Mouse (Mus musculus) liver, adult 2 months (tissue): ENCODE measurements around the gene Rras. TPM values are rescaled to one million over a fixed set of nuclear protein-coding genes. Genes with fewer than 3 reads are reported as not detected.

Source experiments
- DNase-seq: peaks from one replicate; pipeline ENCODE4 v3.0.0-alpha.2; 2011; ENCODE audit warnings: low read depth, low spot score; ENCODE audit errors: extremely low read depth
- H3K27ac ChIP-seq: fragments of 200-500 bp; replicated peaks from 2 replicates; pipeline ENCODE4 v1.5.1; 2012; ENCODE audit warnings: low read depth, mild to moderate bottlenecking, control low read depth, inconsistent platforms, low read length; ENCODE audit not compliant: insufficient read depth
- H3K27me3 ChIP-seq: fragments of 200-500 bp; 2 replicates; pipeline ENCODE4 v1.6.1; 2012; ENCODE audit warnings: mild to moderate bottlenecking, moderate library complexity, low read length, inconsistent platforms; ENCODE audit not compliant: control insufficient read depth, insufficient read depth
- H3K36me3 ChIP-seq: fragments of 200-500 bp; 2 replicates; pipeline ENCODE4 v1.6.1; 2012; ENCODE audit warnings: low read length, inconsistent platforms; ENCODE audit not compliant: control insufficient read depth, insufficient read depth
- H3K4me1 ChIP-seq: fragments of 200-500 bp; 2 replicates; pipeline ENCODE4 v1.6.1; 2011; ENCODE audit warnings: low read length; ENCODE audit not compliant: control insufficient read depth, insufficient read depth
- H3K4me3 ChIP-seq: fragments of 200-500 bp; 2 replicates; pipeline ENCODE4 v1.5.1; 2011; ENCODE audit warnings: low read depth, mild to moderate bottlenecking, control low read depth, low read length, moderate library complexity; ENCODE audit not compliant: insufficient read depth
- H3K79me2 ChIP-seq: fragments of 200-500 bp; 2 replicates; pipeline ENCODE4 v1.6.1; 2012; ENCODE audit warnings: inconsistent platforms, mild to moderate bottlenecking, low read length, moderate library complexity; ENCODE audit not compliant: control insufficient read depth, insufficient read depth
- H3K9ac ChIP-seq: fragments of 200-500 bp; 2 replicates; pipeline ENCODE4 v1.6.1; 2012; ENCODE audit warnings: low read depth, mild to moderate bottlenecking, control low read depth, inconsistent platforms, low read length
- CTCF ChIP-seq: fragments of 200-500 bp; IDR thresholded peaks from 2 replicates; pipeline ENCODE4 v1.5.1; 2011; ENCODE audit warnings: low read depth, low read length, control low read depth
- POLR2A ChIP-seq: fragments of 200-500 bp; IDR thresholded peaks from 2 replicates; pipeline ENCODE4 v1.6.1; 2011; ENCODE audit warnings: low read length, control low read depth; ENCODE audit not compliant: insufficient read depth; ENCODE audit errors: extremely low read depth
- WGBS: fragments of 180-500 bp; shearing (Covaris S2); methylation state at CpG from one replicate; pipeline ENCODE4 v1.1.7; 2018; 5-methylcytosine and 5-hydroxymethylcytosine counted together
- polyA plus RNA-seq: library from polyadenylated mRNA; depleted of rRNA; stranded (reverse); fragments of >200 nt; gene quantifications from 2 replicates; pipeline ENCODE4 v1.2.3, GENCODE M21; 2012
- total RNA-seq: library from RNA; depleted of rRNA; stranded (reverse); fragments of >200 nt; gene quantifications from 2 replicates; pipeline ENCODE4 v1.2.3, GENCODE M21; 2014

The Rras gene
- total and polyA plus RNA-seq, 2 experiments: 8.9 to 54.9 TPM

- no peak overlapping the region for H3K27ac ChIP-seq
- H3K4me3 ChIP-seq: no peak overlapping the region
- H3K36me3 ChIP-seq: no peaks in the 10 kb centered on the region
- H3K79me2 ChIP-seq: no peaks in the 10 kb centered on the region
- H3K27me3 ChIP-seq: no peaks in the 10 kb centered on the region
- no peak overlapping the region for H3K9ac ChIP-seq
- no peak for TF ChIP-seq POLR2A
- no peak for TF ChIP-seq CTCF
- WGBS: 47% methylated on average over 6 of the region's 6 CpGs
- no peaks in the 10 kb centered on the region for H3K4me1 ChIP-seq
- DNase-seq: no peak
Measured at GRCm38 (mm10) chr7:44975117-44975419, 42.7 kb upstream of the Rras start.

- WGBS: 88% methylated on average over 3 of the region's 3 CpGs
- no peak overlapping the region for H3K9ac ChIP-seq
- no peak overlapping the region for H3K4me3 ChIP-seq
- no peaks in the 10 kb centered on the region for H3K79me2 ChIP-seq
- no peak for DNase-seq
- H3K36me3 ChIP-seq: peaks cover 4% of the 10 kb centered on the region; the same call in 1 of the 2 replicates
- H3K27me3 ChIP-seq: no peaks in the 10 kb centered on the region
- TF ChIP-seq CTCF (no peak), POLR2A (no peak)
- no peaks in the 10 kb centered on the region for H3K4me1 ChIP-seq
- no peak overlapping the region for H3K27ac ChIP-seq
Measured at GRCm38 (mm10) chr7:44978300-44978699, 39.5 kb upstream of the Rras start.

- Histone ChIP-seq H3K79me2 (peaks cover 2% of the 10 kb centered on the region; the same call in 1 of the 2 replicates), H3K27me3 (no peaks in the 10 kb centered on the region), H3K27ac (no peak overlapping the region), H3K36me3 (peaks cover 4% of the 10 kb centered on the region; the same call in 1 of the 2 replicates), H3K4me3 (no peak overlapping the region), H3K4me1 (no peaks in the 10 kb centered on the region), H3K9ac (no peak overlapping the region)
- no peak for DNase-seq
- 93% methylated on average over 8 of the region's 8 CpGs for WGBS
- no peak for TF ChIP-seq POLR2A
- TF ChIP-seq CTCF: no peak
Measured at GRCm38 (mm10) chr7:44981539-44981938, 36.2 kb upstream of the Rras start.

- WGBS: 28% methylated on average over 6 of the region's 6 CpGs
- H3K27ac ChIP-seq: no peak overlapping the region
- H3K79me2 ChIP-seq: peaks cover 2% of the 10 kb centered on the region; the same call in 1 of the 2 replicates
- no peak overlapping the region for H3K4me3 ChIP-seq
- no peak for TF ChIP-seq POLR2A
- peak; percentile 98 for TF ChIP-seq CTCF
- H3K27me3 ChIP-seq: no peaks in the 10 kb centered on the region
- peaks cover 6% of the 10 kb centered on the region for H3K4me1 ChIP-seq
- peak; percentile 47 for DNase-seq
- H3K36me3 ChIP-seq: peaks cover 4% of the 10 kb centered on the region; the same call in 1 of the 2 replicates
- H3K9ac ChIP-seq: no peak overlapping the region
Measured at GRCm38 (mm10) chr7:44983085-44983484, 34.7 kb upstream of the Rras start.

GRCm38 (mm10) chr7:44983944-44984832, 33.6 kb upstream of the Rras start:
- no peak for TF ChIP-seq POLR2A
- no peak for TF ChIP-seq CTCF
- Histone ChIP-seq H3K4me3 (no peak overlapping the region), H3K79me2 (peaks cover 4% of the 10 kb centered on the region; the same call in 1 of the 2 replicates), H3K9ac (no peak overlapping the region), H3K4me1 (peaks cover 8% of the 10 kb centered on the region), H3K27ac (no peak overlapping the region), H3K27me3 (no peaks in the 10 kb centered on the region), H3K36me3 (peaks cover 4% of the 10 kb centered on the region; the same call in 1 of the 2 replicates)
- DNase-seq: no peak
- WGBS: 85% methylated on average over 7 of the region's 7 CpGs

- no peak overlapping the region for H3K4me3 ChIP-seq
- no peak for TF ChIP-seq POLR2A
- no peak for TF ChIP-seq CTCF
- H3K36me3 ChIP-seq: peaks cover 4% of the 10 kb centered on the region; the same call in 1 of the 2 replicates
- peaks cover 8% of the 10 kb centered on the region for H3K4me1 ChIP-seq
- peaks cover 5% of the 10 kb centered on the region; the same call in 1 of the 2 replicates for H3K79me2 ChIP-seq
- no peaks in the 10 kb centered on the region for H3K27me3 ChIP-seq
- DNase-seq: no peak
- no peak overlapping the region for H3K9ac ChIP-seq
- WGBS: 51% methylated on average over 3 of the region's 3 CpGs
- no peak overlapping the region for H3K27ac ChIP-seq
Measured at GRCm38 (mm10) chr7:44984833-44985164, 33.0 kb upstream of the Rras start.
